Mouse (Mus musculus) left cerebral cortex, adult 6 months (tissue): Measurements from ENCODE around the gene Armc8. TPM values are rescaled to one million over a fixed set of nuclear protein-coding genes. Genes with fewer than 3 reads are reported as not detected.

Source experiments
- long read RNA-seq, 2 experiments: library from polyadenylated mRNA; unstranded; transcript quantifications; one replicate each; pipeline ENCODE4 v2.0.0; 2019 to 2020
- polyA plus RNA-seq: library from polyadenylated mRNA; unstranded; fragments of <200 nt; fragmentation: Nextera tagmentation; gene quantifications from 2 replicates; pipeline ENCODE4 v1.2.3, GENCODE M21; 2021

Armc8 gene
- polyA plus RNA-seq, result 31.3 and 35.4 TPM in 2 replicates
- long read RNA-seq, experiment 1, full-length matches to known transcripts, result 236 of 313 reads
- long read RNA-seq, experiment 1, partial matches to known transcripts, result 22 of 313 reads
- long read RNA-seq, experiment 1, other reads (novel, unspliced or antisense), result 55 of 313 reads
- long read RNA-seq, experiment 2, full-length matches to known transcripts, result 39 of 70 reads
- long read RNA-seq, experiment 2, partial matches to known transcripts, result 16 of 70 reads
- long read RNA-seq, experiment 2, other reads (novel, unspliced or antisense), result 15 of 70 reads

GRCm38 (mm10) chr9:99568347-99569070 lies at the start of gene Armc8:
Gene Armc8, minus strand, starts transcription at chr9:99568899.

GRCm38 (mm10) chr9:99612202-99612601 lies 43.5 kb upstream of the Armc8 start, which contains the start of gene A4gnt:
Gene A4gnt, plus strand, starts transcription at chr9:99612502.

GRCm38 (mm10) chr9:99575677-99576480 lies 7.2 kb upstream of the Armc8 start, which contains the start of gene Dbr1:
Gene Dbr1, plus strand, starts transcription at chr9:99575799.

DNA sequence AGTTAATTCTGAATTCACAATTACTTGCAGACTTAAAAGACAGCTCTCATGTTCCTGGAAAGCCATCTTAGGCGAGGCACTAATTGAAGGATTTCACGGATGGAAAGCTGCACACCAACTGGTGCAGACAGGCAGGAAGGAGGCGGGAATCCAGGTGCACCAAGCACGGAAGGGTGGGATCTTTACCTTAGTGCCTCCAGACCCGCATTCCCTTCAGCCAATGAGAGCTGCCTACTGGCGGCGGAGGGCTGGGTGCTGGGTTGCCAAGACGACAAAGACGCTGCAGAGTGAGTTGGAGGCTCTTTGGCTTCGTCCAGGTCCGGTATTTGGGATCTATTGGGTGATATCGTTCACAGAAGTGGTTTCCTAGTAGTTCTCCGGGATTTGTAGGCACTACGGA lies 117.5 kb downstream of the Armc8 start, which contains the start of gene Nme9:
Nme9 (plus strand) TSS at position 315 of the 400 bp plus-strand sequence.

DNA sequence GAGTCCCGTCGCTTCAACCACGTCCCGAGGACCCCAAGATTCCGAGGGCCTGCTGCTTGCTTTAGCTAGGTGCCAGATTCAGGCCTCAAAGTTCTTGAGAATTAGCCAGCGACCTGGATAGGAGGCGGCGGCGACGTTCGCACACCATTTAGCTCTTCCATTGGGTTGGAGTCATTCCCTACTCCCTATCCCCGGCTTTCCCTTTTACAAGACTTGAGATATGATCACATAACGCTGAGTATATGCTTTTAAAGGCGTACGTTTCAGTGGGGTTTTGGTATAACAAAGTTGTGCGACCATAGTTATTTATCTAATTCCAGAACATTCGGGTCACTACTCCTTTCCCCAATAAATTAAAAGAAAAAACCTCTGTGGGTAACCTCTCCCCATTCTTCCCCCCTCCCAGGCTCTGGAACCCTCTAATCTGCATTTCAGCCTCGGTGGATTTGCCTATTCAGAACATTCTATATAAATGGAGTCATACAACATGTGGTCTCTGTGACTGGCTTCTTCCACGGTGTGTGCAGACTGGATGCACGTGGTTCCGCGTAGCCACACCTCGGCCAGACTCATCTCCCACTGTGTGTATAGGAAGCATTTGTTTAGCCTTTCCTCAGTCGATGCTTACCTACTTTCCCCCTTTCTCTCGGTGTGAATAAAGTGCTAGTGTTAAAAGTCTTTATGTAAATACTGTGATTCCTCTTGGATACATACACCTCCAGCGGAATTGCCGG lies 131.5 kb downstream of the Armc8 start, which contains the start of gene Mras:
Mras (minus strand) TSS at position 351 of the 734 bp plus-strand sequence.

Other genes with a start within 250 kb of the Armc8 start
- 0.18 and 0.40 TPM in 2 replicates for gene Esyt3, start 210.3 kb downstream of the Armc8 start, polyA plus RNA-seq
- 199 and 326 TPM in 2 replicates for gene Mras, start 131.5 kb downstream of the Armc8 start, polyA plus RNA-seq
- gene Nme9, start 117.4 kb downstream of the Armc8 start, polyA plus RNA-seq, result 0.71 and 0.78 TPM in 2 replicates
- 10.4 and 11.8 TPM in 2 replicates for gene Dbr1, start 6.9 kb upstream of the Armc8 start, polyA plus RNA-seq
- 0.13 and 0.16 TPM in 2 replicates for gene A4gnt, start 43.6 kb upstream of the Armc8 start, polyA plus RNA-seq
- 5.6 and 7.4 TPM in 2 replicates for gene Dzip1l, start 60.6 kb upstream of the Armc8 start, polyA plus RNA-seq
- not detected in 2 replicates for gene Cldn18, start 148.4 kb upstream of the Armc8 start, polyA plus RNA-seq